Mouse (Mus musculus): ENCODE measurements at regions not wholly inside any gene's neighbourhood (a gene's known extent, or its start where the extent isn't known, plus 50 kb on each side); places are given as distances from the start of the nearest gene placed in this dataset.
A peak's percentile ranks its signal among the peaks of the same experiment; 100 is the strongest.

DNA sequence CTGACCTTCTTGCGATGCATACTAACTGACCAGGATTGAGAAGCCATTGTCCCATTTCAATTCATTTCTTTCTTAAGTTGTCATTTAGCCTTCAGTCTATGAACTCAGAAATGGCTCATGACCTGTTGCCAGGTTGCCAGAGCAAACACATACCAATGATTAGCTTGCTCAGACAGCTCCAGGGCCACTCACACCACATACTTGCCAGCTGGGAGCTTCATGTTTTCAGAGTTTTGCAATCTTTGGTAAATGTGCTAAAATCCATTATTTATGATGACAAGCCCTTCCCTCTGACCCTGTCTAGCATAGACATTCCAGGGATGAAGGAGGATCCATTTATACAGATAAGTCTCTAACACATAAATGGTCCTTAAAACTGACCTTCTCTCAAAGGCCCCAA lies 121.6 kb upstream of the Bmp4 start:
- no peak for DNase-seq

DNA sequence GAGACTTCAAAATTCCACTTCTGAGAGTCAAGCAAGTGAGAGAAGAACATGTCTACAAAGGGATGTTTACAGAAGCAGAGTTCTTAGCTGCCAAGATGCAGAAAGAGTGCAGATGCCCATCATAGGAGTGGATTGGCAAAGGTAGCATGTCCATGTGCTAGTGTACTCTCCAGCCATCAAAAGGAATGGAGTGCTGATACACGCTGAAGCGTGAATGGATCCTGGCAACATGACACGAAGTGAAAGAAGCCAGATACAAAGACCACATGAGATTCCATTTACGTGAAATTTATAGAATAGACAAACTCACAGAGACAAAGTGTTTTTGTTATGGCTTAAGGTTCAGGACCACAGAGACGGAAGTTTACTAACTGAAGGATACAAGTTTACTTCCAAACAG lies 118.4 kb upstream of the Bmp4 start:
- no peak for DNase-seq

DNA sequence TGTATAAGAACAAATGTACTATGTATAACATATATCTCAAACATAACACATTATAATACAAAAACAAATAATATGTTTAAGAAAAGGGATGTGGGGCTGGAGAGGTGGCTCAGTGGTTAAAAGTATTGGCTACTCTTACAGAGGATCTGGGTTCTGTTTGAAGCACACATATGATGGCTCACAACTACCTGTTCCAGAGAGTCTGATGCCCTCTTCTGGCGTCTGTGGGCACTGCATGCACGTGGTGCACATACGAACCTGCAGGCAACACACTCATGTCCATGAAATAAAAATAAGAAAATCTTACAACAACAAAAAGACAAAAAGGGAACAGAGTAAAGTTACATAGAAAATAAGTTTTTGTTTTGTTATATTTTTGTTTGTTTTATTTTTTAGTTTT lies 114.8 kb upstream of the Bmp4 start:
- DNase-seq: peak; percentile 8

DNA sequence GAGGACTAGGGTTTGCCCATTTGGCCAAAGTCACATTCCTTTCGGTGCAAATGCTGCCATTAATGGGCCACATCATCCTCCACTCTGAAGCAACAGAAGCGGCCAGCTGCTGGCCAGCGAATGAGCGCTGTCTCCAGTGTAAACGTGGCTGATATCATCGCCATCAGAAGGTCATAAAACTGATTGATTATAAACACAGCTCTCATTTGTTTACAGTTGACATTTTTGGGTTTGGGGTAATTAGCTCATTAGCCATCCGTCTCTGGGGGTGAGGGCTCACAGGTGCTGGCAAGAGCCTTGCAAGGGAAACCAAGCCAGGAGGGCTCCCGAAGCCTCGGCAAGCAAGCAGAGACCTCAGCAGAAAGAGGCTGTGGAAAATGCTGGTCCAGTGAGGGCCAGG lies 101.1 kb upstream of the Bmp4 start:
- no peak for DNase-seq

DNA sequence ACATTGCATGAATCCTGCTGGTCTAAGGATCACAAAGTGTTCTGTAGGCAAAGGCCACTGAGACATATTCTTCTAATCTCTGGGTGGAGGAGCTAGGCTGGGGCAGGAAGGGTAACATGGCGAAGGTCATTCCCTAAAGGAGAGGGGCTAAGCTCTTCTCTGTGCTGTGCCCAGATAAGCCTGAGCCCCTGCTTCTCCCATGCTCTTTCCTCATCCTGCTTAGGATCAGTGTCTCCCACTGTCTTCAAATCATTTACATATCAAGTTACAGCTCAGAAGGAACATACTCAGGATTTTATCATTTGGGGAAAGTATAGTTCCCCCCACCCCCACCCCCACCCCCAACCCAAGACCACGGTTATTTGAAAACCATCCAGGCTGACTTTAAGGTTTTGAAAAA lies 100.7 kb upstream of the Bmp4 start:
- DNase-seq: no peak

DNA sequence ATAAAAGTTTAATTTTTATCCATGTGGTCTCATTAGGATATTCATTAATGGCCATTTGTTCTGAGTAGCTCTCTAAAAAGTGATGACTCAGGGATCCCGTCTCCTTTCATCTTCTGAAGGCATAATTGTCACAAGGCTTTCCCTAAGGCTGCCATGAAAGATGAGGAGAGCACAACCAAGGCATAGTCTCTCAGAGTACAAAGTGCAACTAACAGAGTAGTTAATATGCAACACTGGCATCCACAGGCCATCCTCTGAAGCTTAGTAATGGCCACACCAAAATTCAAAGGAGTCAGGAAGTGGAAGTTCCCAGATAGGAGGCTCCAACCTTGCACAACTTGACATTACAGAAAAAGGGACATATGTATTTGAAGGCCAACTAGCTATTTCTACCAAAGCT lies 97.1 kb upstream of the Bmp4 start:
- no peak for DNase-seq

DNA sequence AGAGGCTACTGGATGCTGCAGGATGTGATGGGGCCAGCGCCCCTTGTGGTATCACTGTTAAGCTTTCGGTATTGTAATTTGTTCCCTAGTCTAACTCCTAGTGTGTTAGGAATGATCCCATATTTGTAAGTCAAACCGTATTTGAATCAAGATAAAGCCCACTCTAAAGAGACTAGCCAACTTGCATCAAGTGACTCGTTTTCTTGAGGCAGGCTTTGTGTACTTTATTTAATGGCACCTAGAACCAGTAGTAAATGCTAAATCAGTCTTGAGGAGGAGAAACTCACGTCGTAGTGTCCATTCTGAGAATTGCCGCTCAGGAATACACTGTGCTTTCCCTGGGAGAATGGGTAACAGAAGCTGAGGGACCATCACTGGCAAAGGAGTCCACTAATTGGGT lies 89.9 kb upstream of the Bmp4 start:
- no peak for DNase-seq

DNA sequence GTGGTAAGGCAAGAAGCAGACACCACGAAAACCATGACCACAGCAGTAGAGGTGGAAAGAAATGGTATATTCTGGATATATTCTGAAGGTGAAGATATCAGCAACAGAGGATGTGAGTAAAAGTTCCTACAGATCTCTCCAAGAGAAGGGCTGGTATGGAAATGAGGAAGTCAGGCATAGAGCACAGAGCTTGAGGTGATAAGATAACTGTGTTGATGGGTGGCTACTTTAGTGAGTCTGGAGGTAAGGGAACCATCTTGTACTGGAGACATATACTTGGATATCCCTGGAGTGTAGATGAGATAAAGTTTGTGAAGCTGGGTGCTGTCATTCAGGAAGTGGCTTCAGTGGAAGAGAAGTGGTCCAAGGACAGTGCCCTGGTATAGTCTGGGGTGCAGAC lies 85.5 kb upstream of the Bmp4 start:
- no peak for DNase-seq

DNA sequence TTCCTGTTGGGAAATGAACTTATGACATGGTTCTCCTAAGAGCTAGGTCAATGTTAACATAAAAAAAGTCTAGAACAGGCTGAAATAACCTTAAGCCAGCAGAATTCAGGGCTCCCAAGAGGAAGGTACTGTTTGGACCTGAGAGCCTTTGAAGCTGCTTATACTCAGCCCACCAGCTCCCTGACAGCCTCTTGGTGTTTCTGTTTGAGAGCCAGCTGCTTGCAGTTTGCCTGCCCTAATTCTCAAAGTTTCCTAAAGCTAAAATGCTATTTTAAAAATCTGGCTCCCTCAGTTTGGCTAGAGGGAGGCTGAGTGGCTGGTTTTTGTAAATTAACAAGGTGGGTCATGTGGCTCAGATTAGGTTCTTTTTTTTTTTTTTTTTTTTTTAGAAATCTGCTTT lies 72.5 kb upstream of the Bmp4 start:
- no peak for DNase-seq

DNA sequence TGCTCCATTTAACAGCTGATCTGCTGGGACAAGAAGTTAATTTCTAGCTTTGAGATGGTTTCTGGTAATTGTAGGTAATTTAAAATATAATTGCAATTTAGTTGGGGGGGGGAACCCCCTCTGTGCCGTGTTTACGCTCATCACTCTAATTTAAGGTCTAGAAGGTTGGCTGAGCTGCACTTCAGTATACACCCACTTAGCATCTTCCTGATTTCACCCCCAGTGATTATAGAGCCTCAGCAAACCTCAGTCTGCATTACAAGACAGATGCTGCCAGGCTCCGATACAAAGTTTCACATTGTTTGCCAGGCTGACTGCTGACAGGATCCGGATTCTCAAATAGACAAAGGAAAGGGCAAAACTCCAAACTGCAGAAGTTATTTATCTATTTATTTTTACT lies 71.5 kb upstream of the Bmp4 start:
- no peak for DNase-seq

DNA sequence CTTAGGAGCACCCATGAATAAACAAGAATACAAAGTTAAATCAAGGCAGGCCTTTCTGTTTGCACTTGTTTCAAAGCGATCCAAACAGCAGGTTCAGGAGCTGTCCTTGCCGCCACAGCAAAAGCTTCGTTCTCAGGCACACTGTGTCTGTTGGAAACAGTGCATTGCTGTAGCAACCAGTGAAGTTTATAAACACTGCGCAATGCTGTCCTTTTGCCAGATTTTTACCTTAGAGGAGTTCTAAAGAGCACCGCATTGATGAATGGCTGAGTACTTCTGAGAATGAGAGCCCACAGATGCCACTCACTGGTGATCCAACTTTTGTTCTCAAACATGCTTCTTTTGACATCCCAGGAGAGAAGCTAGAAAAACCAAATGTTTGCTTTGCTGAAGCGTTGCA lies 64.0 kb upstream of the Bmp4 start:
- no peak for DNase-seq

DNA sequence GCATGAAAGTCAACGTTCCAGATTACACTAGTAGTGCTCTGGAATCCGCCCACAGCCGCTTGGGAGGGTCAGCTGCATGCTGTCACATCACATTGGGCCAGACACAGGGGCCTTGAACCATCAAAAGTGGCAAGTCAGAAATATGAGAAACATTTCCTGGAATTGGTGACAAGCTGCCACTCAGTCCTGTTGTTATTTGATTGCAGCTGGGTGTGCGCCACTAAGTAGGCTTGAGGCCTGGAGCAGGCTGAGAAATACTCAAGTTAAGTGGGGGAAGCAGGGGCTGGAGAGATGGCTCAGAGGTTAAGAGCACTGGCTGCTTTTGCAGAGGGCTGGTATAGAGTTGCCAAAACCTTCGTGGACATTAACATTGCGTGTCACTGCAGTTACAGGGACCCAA lies 51.2 kb upstream of the Bmp4 start:
- no peak for DNase-seq
